Mouse (Mus musculus) hindbrain, embryonic 12.5 days (tissue): ENCODE measurements around the gene Arhgap44. TPM values are rescaled to one million over a fixed set of nuclear protein-coding genes. Genes with fewer than 3 reads are reported as not detected.
A peak's percentile ranks its signal among the peaks of the same experiment; 100 is the strongest.

Experiments
- ATAC-seq: fragments of 200-750 bp; cut with Nextera tagmentation; 2 replicates; pipeline ENCODE4 v1.8.0; 2017; ENCODE audit warnings: moderate TSS enrichment; ENCODE audit not compliant: low FRiP score
- H3K27ac ChIP-seq: fragments of 300-500 bp; sonication (generic); 2 replicates; pipeline ENCODE4 v1.5.1; 2016; ENCODE audit warnings: mild to moderate bottlenecking
- H3K27me3 ChIP-seq: fragments of 300-500 bp; sonication (generic); 2 replicates; pipeline ENCODE4 v1.6.1; 2016; ENCODE audit warnings: mild to moderate bottlenecking
- H3K36me3 ChIP-seq: fragments of 300-500 bp; sonication (generic); 2 replicates; pipeline ENCODE4 v1.6.1; 2016; ENCODE audit warnings: mild to moderate bottlenecking
- H3K4me1 ChIP-seq: fragments of 300-500 bp; sonication (generic); 2 replicates; pipeline ENCODE4 v1.6.1; 2016
- H3K4me2 ChIP-seq: fragments of 300-500 bp; sonication (generic); replicated peaks from 2 replicates; pipeline ENCODE4 v1.6.1; 2016; ENCODE audit warnings: mild to moderate bottlenecking
- H3K4me3 ChIP-seq: fragments of 300-500 bp; sonication (generic); 2 replicates; pipeline ENCODE4 v1.5.1; 2016; ENCODE audit warnings: mild to moderate bottlenecking
- H3K9ac ChIP-seq: fragments of 300-500 bp; sonication (generic); 2 replicates; pipeline ENCODE4 v1.6.1; 2016; ENCODE audit warnings: mild to moderate bottlenecking, moderate library complexity
- H3K9me3 ChIP-seq: fragments of 300-500 bp; sonication (generic); replicated peaks from 2 replicates; pipeline ENCODE4 v1.6.1; 2016; ENCODE audit warnings: mild to moderate bottlenecking
- WGBS: fragments of 180-500 bp; shearing (Covaris S2); methylation state at CpG from one replicate; pipeline ENCODE4 v1.1.7; 2016; 5-methylcytosine and 5-hydroxymethylcytosine counted together
- polyA plus RNA-seq: library from polyadenylated mRNA; unstranded; fragments of >200 nt; fragmentation: Nextera tagmentation; extraction: Ambion mirVana; gene quantifications from 2 replicates; pipeline ENCODE4 v1.2.1, GENCODE M21; 2016

Gene Arhgap44
- 6.8 and 7.3 TPM in 2 replicates for polyA plus RNA-seq

DNA sequence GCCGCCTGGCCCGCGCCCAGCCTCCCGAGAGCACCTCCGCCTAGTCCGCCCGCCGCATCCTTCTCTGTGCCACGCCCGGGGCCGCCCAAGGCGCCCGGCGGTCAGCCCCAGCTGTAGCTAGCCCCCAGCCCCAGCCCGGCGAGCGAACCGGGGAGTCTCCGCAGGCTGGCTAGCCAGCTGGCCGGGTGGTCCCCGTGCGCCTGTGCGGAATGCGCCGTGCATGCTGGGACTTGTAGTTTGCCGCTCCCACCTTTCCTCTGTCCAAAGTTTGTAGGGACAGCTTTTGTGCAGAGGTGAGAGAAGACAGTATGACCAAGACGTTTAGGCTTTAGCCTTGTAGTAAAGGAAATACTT is at the start of gene Arhgap44:
Gene Arhgap44, minus strand, starts transcription at position 195 of the 354 bp plus-strand sequence.
- Histone ChIP-seq H3K4me1 (peaks cover 7% of the 10 kb centered on the region), H3K9me3 (no peaks in the 10 kb centered on the region), H3K27me3 (peaks cover 14% of the 10 kb centered on the region), H3K36me3 (no peaks in the 10 kb centered on the region), H3K4me3 (peak within 1 kb of the TSS; percentile 89), H3K9ac (peak within 1 kb of the TSS; percentile 88), H3K27ac (peak within 1 kb of the TSS; percentile 75), H3K4me2 (peak within 1 kb of the TSS; percentile 94)
- ATAC-seq = peak; percentile 97
- under 1% methylated on average over 24 of the region's 27 CpGs for WGBS

DNA sequence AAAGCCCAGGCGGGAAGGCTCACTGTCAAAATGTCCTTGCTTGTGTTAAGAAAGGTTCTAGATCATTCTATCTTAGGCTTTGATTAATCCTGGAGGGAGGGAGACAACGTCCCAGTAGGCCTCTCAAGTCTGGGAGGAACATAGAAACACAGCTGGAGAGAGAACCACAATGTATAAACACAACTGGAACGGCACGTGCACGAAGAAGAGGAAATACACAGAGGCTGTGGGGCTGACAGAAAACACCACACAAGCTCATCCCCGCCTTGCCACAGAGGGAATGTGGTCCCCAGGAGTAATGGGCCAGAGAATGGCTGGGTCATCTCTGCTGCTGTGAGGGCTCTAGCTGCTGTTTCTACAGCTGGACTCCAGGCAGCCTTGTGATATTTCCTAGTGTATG is 48.9 kb upstream of the Arhgap44 start:
- no peaks in the 10 kb centered on the region for H3K9me3 ChIP-seq
- H3K9ac ChIP-seq = no peak overlapping the region
- H3K4me1 ChIP-seq = peaks cover 7% of the 10 kb centered on the region
- no peak overlapping the region for H3K27ac ChIP-seq
- 82% methylated on average over 6 of the region's 6 CpGs for WGBS
- H3K4me3 ChIP-seq = no peak overlapping the region
- no peak for ATAC-seq
- H3K36me3 ChIP-seq = no peaks in the 10 kb centered on the region
- no peaks in the 10 kb centered on the region for H3K27me3 ChIP-seq
- H3K4me2 ChIP-seq = no peak overlapping the region

DNA sequence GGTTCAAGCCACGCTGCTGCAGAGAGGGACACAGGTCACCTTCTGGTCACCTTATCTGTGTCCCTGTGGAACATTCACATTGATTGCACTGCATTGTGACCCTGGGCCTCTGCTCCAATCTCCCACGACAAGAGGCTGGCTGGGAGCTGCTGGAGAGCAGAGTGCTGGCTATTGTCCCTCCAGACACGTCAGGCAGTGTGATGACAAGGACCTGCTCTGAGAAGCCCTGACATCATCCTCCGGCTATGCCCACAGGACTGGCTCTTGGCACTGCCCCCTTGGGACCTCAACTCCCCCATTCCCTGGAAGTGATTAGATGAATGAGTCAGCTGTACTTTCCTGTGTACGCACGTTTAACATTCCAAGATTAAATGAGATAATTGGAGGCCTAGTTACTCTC is 46.7 kb upstream of the Arhgap44 start:
- H3K9ac ChIP-seq = no peak overlapping the region
- no peak overlapping the region for H3K27ac ChIP-seq
- H3K4me3 ChIP-seq = no peak overlapping the region
- H3K27me3 ChIP-seq = no peaks in the 10 kb centered on the region
- ATAC-seq = no peak
- H3K9me3 ChIP-seq = no peaks in the 10 kb centered on the region
- H3K4me2 ChIP-seq = no peak overlapping the region
- no peaks in the 10 kb centered on the region for H3K36me3 ChIP-seq
- WGBS = 46% methylated on average over 6 of the region's 6 CpGs
- H3K4me1 ChIP-seq = no peaks in the 10 kb centered on the region

DNA sequence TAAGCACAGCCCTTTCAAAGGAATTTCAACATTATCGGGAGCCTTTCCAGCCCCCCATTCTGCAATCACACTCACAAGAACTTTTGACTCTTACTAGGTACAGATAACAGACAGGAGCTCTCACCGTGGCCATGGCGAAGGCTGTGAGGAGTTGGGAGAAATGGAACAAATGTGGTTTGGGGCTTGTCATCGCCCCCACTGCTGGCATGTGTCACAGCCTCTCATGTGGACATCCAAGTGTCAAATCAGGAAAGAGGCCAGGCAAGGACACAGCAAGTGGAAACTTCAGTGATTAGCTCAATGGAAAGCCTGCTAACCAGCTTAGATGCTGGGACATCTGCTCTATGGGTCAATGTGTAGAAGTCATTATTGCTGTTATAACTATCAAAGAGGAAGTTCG is 42.5 kb upstream of the Arhgap44 start:
- Histone ChIP-seq H3K27ac (no peak overlapping the region), H3K27me3 (no peaks in the 10 kb centered on the region), H3K4me1 (no peaks in the 10 kb centered on the region), H3K4me2 (no peak overlapping the region), H3K9ac (no peak overlapping the region), H3K9me3 (no peaks in the 10 kb centered on the region), H3K4me3 (no peak overlapping the region), H3K36me3 (no peaks in the 10 kb centered on the region)
- ATAC-seq = no peak
- WGBS = 78% methylated on average over 5 of the region's 5 CpGs

DNA sequence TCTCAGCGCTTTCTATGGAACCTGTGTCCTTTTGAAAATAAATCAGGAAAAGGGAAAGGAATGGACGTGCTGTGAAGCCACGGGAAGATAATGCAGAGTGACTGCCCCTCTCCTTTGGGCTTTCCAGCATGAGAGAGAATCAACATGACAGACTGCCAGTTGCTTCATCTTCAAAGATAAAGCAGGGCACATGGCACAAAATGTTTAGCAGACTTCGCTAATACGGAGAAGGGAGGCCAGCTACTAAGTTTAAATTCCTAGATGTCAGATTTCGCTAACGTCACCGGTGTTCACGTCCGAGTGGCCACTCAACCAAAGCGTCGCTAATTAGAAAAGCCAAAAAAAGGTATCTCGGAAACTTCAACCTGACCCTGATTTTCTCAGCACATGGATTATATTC is 41.9 kb upstream of the Arhgap44 start:
- no peaks in the 10 kb centered on the region for H3K36me3 ChIP-seq
- no peaks in the 10 kb centered on the region for H3K4me1 ChIP-seq
- 67% methylated on average over 13 of the region's 13 CpGs for WGBS
- no peak overlapping the region for H3K4me3 ChIP-seq
- ATAC-seq = no peak
- no peak overlapping the region for H3K27ac ChIP-seq
- no peak overlapping the region for H3K4me2 ChIP-seq
- H3K27me3 ChIP-seq = no peaks in the 10 kb centered on the region
- H3K9ac ChIP-seq = no peak overlapping the region
- H3K9me3 ChIP-seq = no peaks in the 10 kb centered on the region

DNA sequence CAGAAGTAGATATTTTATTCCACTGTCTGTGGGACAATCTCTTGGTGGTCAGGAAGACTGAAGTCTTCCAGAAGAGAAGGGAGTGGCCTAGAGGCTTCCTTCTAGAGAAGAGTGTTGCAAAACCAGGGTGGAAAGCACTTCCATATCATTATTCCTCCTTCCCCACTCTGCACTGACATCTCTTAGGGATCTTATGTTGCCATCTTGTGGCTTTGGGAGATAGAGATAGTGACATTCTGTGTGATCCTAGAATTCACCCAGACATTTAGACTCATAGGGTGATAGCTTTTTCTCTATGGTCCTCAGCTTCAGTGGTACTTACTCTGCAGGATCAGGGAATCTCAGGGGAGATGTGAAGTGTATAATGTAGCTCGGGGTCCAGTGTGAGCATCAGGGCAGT is 40.3 kb upstream of the Arhgap44 start:
- 92% methylated on average over 1 of the region's 1 CpGs for WGBS
- ATAC-seq = no peak

DNA sequence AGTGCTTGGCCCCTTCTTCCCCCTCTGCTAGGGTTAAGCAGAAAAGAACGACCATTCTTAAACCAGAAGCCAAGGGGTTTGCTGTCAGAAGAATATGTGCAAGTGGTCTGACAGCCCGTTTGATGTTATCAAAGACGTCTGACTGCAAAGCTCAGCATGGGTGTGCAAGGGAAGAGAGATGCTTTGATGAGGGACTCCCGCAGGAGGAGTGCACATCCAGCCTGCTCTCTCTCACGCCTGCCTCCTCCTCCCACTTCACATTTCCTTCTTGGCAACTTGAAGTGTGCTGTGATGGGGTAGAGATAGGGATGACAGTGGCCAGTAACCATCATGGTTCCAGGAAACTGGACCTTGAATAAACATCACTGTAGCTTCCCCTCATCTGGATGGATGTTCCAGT is 39.5 kb upstream of the Arhgap44 start:
- no peaks in the 10 kb centered on the region for H3K27me3 ChIP-seq
- H3K36me3 ChIP-seq = no peaks in the 10 kb centered on the region
- WGBS = 43% methylated on average over 5 of the region's 5 CpGs
- no peaks in the 10 kb centered on the region for H3K4me1 ChIP-seq
- ATAC-seq = no peak
- H3K9me3 ChIP-seq = no peaks in the 10 kb centered on the region
- no peak overlapping the region for H3K9ac ChIP-seq
- no peak overlapping the region for H3K27ac ChIP-seq
- no peak overlapping the region for H3K4me2 ChIP-seq
- H3K4me3 ChIP-seq = no peak overlapping the region

More for the DNA sequence above, 40.3 kb upstream of the Arhgap44 start:
- Histone ChIP-seq H3K9ac (no peak overlapping the region), H3K4me3 (no peak overlapping the region), H3K9me3 (no peaks in the 10 kb centered on the region), H3K4me1 (no peaks in the 10 kb centered on the region), H3K27ac (no peak overlapping the region), H3K4me2 (no peak overlapping the region), H3K36me3 (no peaks in the 10 kb centered on the region), H3K27me3 (no peaks in the 10 kb centered on the region)

DNA sequence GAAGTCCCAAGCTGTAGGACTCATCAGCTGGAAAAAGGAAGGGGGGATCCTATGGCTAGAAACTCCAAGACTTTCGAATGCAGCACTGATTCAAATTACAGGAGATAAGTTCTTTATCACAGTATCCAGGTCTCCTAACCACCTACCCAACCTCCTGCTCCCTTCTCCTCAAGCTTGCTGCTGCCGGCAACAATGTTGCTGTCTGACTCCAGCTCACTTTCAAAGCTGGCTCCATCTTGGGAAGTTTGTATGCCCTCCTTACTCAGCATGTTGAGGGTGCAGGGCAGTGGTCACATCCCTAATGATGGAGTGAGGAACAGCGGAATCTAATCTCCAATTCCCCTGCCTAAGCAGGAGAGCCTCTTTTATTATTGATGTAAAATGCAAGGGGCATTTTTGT is 35.3 kb upstream of the Arhgap44 start:
- Histone ChIP-seq H3K9me3 (no peaks in the 10 kb centered on the region), H3K36me3 (no peaks in the 10 kb centered on the region), H3K27ac (no peak overlapping the region), H3K9ac (no peak overlapping the region), H3K4me3 (no peak overlapping the region), H3K4me1 (no peaks in the 10 kb centered on the region), H3K4me2 (no peak overlapping the region), H3K27me3 (no peaks in the 10 kb centered on the region)
- ATAC-seq = no peak
- 81% methylated on average over 3 of the region's 3 CpGs for WGBS

DNA sequence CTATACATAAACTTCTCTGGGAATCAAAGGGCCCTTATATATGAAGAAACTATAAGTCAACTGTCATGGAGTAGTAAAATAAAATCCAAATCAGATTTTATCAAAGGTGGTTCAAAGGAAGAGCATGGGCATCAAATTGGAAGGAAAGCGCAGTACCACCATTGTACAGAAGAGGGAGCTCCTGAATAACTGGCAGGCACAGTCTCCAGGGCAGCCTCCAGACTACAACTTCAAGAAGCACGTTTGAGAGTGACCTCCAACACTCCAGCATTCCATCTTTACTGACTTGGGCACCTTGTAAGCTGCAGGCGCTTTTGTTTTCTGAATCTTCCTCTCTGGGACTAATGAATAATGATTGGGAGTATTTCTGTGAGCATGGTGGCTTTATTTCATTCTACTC is 34.5 kb upstream of the Arhgap44 start:
- Histone ChIP-seq H3K4me1 (no peaks in the 10 kb centered on the region), H3K9me3 (no peaks in the 10 kb centered on the region), H3K9ac (no peak overlapping the region), H3K4me2 (no peak overlapping the region), H3K4me3 (no peak overlapping the region), H3K27me3 (no peaks in the 10 kb centered on the region), H3K27ac (no peak overlapping the region), H3K36me3 (no peaks in the 10 kb centered on the region)
- 7% methylated on average over 3 of the region's 3 CpGs for WGBS
- ATAC-seq = no peak

DNA sequence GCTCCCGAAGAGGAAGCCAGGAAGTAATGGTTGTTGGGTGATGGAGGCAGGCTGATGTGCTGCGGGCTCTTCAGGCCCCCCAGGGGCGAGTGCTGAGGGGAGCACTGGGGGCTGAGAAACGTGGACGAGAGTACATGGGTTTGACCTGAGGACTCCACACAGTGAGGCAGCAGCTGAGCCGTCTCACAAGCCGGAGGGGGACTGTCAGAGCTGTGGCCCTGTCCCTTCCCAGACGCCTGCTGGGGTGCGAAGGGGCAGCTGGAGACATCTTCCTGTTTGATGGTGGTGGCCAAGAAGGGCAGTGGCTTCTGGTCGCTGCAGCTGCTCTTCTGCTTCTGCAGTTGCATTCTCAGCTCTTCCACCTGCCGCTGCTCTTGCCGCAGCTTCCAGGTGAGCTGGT is 24.2 kb upstream of the Arhgap44 start:
- H3K9ac ChIP-seq = no peak overlapping the region
- no peak overlapping the region for H3K4me3 ChIP-seq
- 79% methylated on average over 12 of the region's 12 CpGs for WGBS
- no peak overlapping the region for H3K4me2 ChIP-seq
- H3K9me3 ChIP-seq = no peaks in the 10 kb centered on the region
- H3K4me1 ChIP-seq = no peaks in the 10 kb centered on the region
- no peak overlapping the region for H3K27ac ChIP-seq
- no peaks in the 10 kb centered on the region for H3K27me3 ChIP-seq
- ATAC-seq = no peak
- no peaks in the 10 kb centered on the region for H3K36me3 ChIP-seq

DNA sequence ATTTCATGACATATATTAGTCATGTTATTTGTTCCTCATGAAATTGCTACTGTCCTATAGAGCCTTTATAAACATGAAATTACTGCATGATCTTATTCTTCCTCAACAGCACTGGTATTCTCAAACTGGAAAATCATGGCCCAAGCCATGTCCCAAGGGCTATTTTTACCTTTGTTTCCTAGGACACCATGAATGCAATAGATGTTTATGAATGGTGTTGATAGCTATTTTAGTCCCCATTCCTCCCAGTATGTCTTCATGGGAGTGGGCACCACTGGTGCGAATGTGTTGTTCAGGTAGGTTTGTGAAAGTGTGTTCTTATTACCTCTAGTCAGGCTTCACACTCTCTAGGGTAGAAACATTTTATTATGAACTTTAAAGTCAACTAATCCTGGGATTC is 22.4 kb upstream of the Arhgap44 start:
- H3K9ac ChIP-seq = no peak overlapping the region
- no peaks in the 10 kb centered on the region for H3K27me3 ChIP-seq
- no peak overlapping the region for H3K4me3 ChIP-seq
- H3K27ac ChIP-seq = no peak overlapping the region
- no peaks in the 10 kb centered on the region for H3K9me3 ChIP-seq
- no peak for ATAC-seq
- no peak overlapping the region for H3K4me2 ChIP-seq
- H3K4me1 ChIP-seq = no peaks in the 10 kb centered on the region
- H3K36me3 ChIP-seq = no peaks in the 10 kb centered on the region
- WGBS = 97% methylated on average over 1 of the region's 1 CpGs

DNA sequence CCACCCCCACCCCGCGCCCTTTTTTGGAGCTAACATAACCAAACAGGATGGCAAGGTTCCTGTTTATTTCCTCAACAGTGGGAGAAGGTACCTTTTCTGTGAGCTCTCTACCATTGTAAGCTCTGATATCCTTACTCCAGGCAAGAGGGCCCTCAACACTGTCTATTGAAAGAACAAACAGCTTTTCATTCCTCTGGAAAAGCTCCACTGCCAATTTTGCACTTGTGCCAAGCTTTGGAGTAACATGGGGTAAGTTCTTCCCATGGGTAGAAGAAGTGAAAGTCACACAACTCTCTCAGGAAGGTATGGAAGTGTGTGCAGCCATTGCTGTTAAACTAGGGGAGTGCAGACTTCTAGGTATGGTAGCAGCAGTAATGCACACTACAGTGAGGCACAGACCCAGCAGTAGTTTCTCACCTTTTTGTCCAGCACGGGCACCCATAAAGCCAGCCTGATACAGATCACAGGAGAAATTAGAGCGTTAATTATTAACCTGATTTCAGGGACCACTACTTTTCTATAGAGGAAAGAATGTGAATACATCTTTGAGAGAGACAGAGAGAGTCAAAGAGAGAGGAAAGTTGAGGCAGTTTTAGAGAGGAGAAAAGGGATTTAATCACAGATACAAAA is 7.5 kb upstream of the Arhgap44 start:
- no peak overlapping the region for H3K4me2 ChIP-seq
- H3K27me3 ChIP-seq = no peaks in the 10 kb centered on the region
- H3K27ac ChIP-seq = no peak overlapping the region
- whole genome bisulfite sequencing = 86% methylated on average over 4 of the region's 4 CpGs
- no peak for ATAC-seq
- no peak overlapping the region for H3K9ac ChIP-seq
- no peak overlapping the region for H3K4me3 ChIP-seq
- H3K36me3 ChIP-seq = no peaks in the 10 kb centered on the region
- no peaks in the 10 kb centered on the region for H3K4me1 ChIP-seq
- H3K9me3 ChIP-seq = no peaks in the 10 kb centered on the region

DNA sequence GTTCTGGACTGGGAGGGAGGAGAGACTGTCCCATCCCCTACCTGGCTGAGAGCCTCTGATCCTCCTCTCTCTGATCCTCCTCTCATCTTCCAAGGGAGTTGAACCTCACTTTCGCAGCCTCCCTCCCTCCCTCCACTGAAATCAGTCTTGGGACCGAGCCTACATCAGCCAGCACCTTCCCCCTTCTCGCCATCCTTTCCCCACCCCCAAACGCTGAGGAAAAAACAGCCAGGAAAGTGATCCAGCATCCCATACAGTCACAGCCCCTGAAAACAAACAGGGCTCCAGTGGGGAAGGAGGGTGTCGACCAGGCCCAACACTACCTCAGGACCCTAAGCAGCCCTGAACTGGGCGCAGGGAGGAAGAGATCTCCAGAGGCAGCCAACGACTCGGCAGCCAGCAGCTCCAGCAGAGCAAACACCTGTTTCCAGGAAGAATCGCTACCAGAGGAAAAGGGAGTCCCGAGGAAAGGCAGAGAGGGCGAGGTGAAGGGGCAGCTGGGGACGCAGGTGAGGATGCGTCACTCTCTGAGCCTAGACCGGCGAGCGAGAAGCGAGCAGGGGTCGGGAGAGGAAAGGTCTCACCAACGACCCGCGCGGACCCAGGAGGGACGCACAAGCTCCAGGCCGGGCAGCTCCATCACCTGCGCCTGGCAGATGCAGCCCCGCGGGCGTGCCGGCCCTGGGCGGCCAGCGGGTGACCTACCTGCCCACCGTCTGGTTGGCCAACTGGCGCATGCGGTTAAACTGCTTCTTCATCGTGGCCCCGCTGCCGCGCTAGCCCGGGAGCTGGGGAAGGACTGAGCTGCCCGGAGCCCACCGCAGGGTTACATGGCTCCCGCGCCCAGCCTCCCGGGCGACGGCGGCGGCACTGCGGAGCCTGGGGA is 637 bp downstream of the Arhgap44 start:
- Histone ChIP-seq H3K27ac (peak overlapping the region; percentile 75), H3K9ac (peak overlapping the region; percentile 88), H3K9me3 (no peaks in the 10 kb centered on the region), H3K36me3 (no peaks in the 10 kb centered on the region), H3K4me3 (peak overlapping the region; percentile 89), H3K4me1 (peaks cover 7% of the 10 kb centered on the region), H3K4me2 (peak overlapping the region; percentile 94), H3K27me3 (peaks cover 14% of the 10 kb centered on the region)
- 0% methylated on average over 49 of the region's 49 CpGs for WGBS
- ATAC-seq = peak; percentile 85
